Mouse (Mus musculus): ENCODE results near the gene Pxmp4. TPM values are rescaled to one million over a fixed set of nuclear protein-coding genes. Genes with fewer than 3 reads are reported as not detected.
A peak's percentile ranks its signal among the peaks of the same experiment; 100 is the strongest.

Gene Pxmp4
- polyA plus RNA-seq, 1 experiment from 2014 or later: 15.9 TPM

DNA sequence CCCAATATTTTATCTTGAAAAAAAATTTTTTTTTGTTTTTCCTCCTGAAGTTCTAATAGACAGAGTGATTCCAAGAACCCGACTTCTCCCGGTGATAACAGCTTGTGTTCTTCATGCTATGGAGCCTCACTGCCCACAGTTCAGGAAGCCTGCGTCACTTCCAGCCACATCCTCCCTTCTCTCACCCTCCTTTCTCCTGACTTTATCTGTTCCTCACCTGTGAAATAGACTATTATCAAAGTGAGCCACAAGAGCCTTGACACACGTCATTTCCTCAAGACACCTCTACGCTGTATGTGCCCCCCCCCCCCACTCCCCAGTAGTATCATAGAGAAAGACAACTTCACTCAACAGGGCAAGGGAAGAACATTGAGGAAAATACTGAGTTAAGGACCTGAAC, 12.2 kb upstream of the Pxmp4 start:
- 93% methylated on average over 5 of the region's 5 CpGs for WGBS
- Histone ChIP-seq H3K27me3 (ENCODE audit: control insufficient read depth, insufficient read depth, low read depth, low read length) (no peaks in the 10 kb centered on the region), H3K4me1 (ENCODE audit: control insufficient read depth, insufficient read depth, low read length) (peaks cover 14% of the 10 kb centered on the region), H3K27ac (ENCODE audit: low read length) (no peak overlapping the region), H3K4me3 (ENCODE audit: low read depth, low read length) (no peak overlapping the region), H3K9ac (ENCODE audit: low read depth, low read length) (no peak overlapping the region), H3K36me3 (ENCODE audit: control insufficient read depth, insufficient read depth, low read length) (no peaks in the 10 kb centered on the region), H3K9me3 (replicated peaks; ENCODE audit: control insufficient read depth, low read length, poor library complexity, severe bottlenecking) (no peaks in the 10 kb centered on the region), H3K4me2 (ENCODE audit: low read length) (no peak overlapping the region)
- no peak for ATAC-seq

GRCm38 (mm10) chr2:154614841-154615576, 11.5 kb upstream of the Pxmp4 start:
- Histone ChIP-seq H3K9me3 (replicated peaks; ENCODE audit: control insufficient read depth, low read length, poor library complexity, severe bottlenecking) (no peaks in the 10 kb centered on the region), H3K9ac (ENCODE audit: low read depth, low read length) (no peak overlapping the region; the same call in 1 of the 2 replicates), H3K4me3 (ENCODE audit: low read depth, low read length) (peak overlapping the region; percentile 8; the same call in 1 of the 2 replicates), H3K27ac (ENCODE audit: low read length) (peak overlapping the region; percentile 98; the same call in 1 of the 2 replicates), H3K4me1 (ENCODE audit: control insufficient read depth, insufficient read depth, low read length) (peaks cover 14% of the 10 kb centered on the region), H3K4me2 (ENCODE audit: low read length) (peak overlapping the region; percentile 77), H3K27me3 (ENCODE audit: control insufficient read depth, insufficient read depth, low read depth, low read length) (no peaks in the 10 kb centered on the region), H3K36me3 (ENCODE audit: control insufficient read depth, insufficient read depth, low read length) (no peaks in the 10 kb centered on the region)
- 67% methylated on average over 19 of the region's 19 CpGs for WGBS
- no peak for ATAC-seq

- H3K4me3 ChIP-seq (ENCODE audit: low read depth, low read length): peak within 1 kb of the TSS; percentile 61
- H3K4me2 ChIP-seq (ENCODE audit: low read length): peak within 1 kb of the TSS; percentile 77
- H3K9me3 ChIP-seq (replicated peaks; ENCODE audit: control insufficient read depth, low read length, poor library complexity, severe bottlenecking): no peaks in the 10 kb centered on the region
- under 1% methylated on average over 77 of the region's 98 CpGs for WGBS
- no peaks in the 10 kb centered on the region for H3K36me3 ChIP-seq (ENCODE audit: control insufficient read depth, insufficient read depth, low read length)
- peak within 1 kb of the TSS; percentile 98 for H3K27ac ChIP-seq (ENCODE audit: low read length)
- peaks cover 14% of the 10 kb centered on the region for H3K4me1 ChIP-seq (ENCODE audit: control insufficient read depth, insufficient read depth, low read length)
- no peaks in the 10 kb centered on the region for H3K27me3 ChIP-seq (ENCODE audit: control insufficient read depth, insufficient read depth, low read depth, low read length)
- H3K9ac ChIP-seq (ENCODE audit: low read depth, low read length): peak within 1 kb of the TSS; percentile 91
- peak; percentile 94 for ATAC-seq
These were observed 9.9 kb upstream of the Pxmp4 start, which contains the start of the genes Zfp341 and 4930519P11Rik for GRCm38 (mm10) chr2:154613118-154614115. TSS of gene Zfp341 (plus strand) at chr2:154613297. TSS of gene 4930519P11Rik (minus strand) at chr2:154613437.

DNA sequence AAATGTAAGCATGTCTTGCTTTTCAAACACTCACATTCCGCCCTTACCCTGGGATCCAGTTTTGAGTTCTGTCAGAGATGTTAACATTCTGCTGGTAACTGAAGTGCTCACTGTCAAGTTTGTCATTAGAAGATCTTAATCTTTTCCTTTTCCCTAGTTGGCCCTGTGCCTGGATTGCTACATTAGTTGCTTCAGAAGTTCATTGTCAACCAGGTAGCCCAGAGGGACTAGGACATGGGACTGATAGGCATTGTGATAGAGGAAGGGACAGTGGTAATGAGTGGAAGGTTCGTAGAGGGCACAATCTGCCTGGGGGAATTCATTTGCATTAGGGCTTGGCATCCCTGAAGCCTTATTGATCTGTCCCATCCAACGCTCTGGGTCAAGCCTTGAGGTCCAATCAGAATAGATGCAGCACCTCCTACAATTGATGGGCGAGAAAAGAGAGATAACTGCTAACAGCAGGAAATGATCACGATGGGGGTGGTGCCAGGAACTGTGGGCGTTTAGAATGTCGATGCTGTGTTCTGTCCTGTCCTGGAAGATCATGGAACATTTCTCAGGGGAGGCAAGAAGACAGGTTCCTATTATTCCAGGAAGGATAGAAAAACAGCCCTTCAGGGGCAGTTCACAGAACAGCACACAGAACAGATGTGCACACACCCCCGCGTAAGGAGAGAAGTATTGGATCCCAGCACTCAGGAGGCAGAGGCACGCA, 5.7 kb upstream of the Pxmp4 start:
- no peaks in the 10 kb centered on the region for H3K9me3 ChIP-seq (replicated peaks; ENCODE audit: control insufficient read depth, low read length, poor library complexity, severe bottlenecking)
- H3K4me1 ChIP-seq (ENCODE audit: control insufficient read depth, insufficient read depth, low read length): peaks cover 5% of the 10 kb centered on the region
- 71% methylated on average over 10 of the region's 10 CpGs for WGBS
- H3K4me2 ChIP-seq (ENCODE audit: low read length): no peak overlapping the region
- no peak overlapping the region for H3K9ac ChIP-seq (ENCODE audit: low read depth, low read length)
- no peaks in the 10 kb centered on the region for H3K36me3 ChIP-seq (ENCODE audit: control insufficient read depth, insufficient read depth, low read length)
- ATAC-seq: no peak
- H3K4me3 ChIP-seq (ENCODE audit: low read depth, low read length): no peak overlapping the region
- no peaks in the 10 kb centered on the region for H3K27me3 ChIP-seq (ENCODE audit: control insufficient read depth, insufficient read depth, low read depth, low read length)
- no peak overlapping the region for H3K27ac ChIP-seq (ENCODE audit: low read length)

DNA sequence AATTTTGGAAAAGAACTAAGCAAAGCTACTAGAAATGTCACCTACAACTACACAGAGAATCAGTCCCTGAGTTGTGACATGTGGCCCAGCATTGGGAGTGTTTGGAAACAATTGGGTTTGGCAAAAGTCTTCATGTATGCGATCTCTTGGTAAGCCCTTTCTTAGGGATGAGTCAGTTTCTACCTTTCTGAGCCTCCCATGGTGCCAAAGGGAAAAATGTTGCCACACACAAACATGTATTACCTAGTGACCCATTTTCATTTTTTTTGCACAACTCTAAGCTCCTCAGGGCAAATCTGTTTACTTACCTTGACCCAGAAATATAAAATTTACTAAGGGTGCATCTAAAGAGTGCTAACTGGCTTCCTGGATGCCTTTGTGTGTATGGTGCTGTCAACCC, 3.5 kb upstream of the Pxmp4 start:
- Histone ChIP-seq H3K4me2 (ENCODE audit: low read length) (no peak overlapping the region), H3K27ac (ENCODE audit: low read length) (no peak overlapping the region), H3K4me3 (ENCODE audit: low read depth, low read length) (no peak overlapping the region), H3K9ac (ENCODE audit: low read depth, low read length) (no peak overlapping the region), H3K27me3 (ENCODE audit: control insufficient read depth, insufficient read depth, low read depth, low read length) (no peaks in the 10 kb centered on the region), H3K36me3 (ENCODE audit: control insufficient read depth, insufficient read depth, low read length) (no peaks in the 10 kb centered on the region), H3K4me1 (ENCODE audit: control insufficient read depth, insufficient read depth, low read length) (peaks cover 12% of the 10 kb centered on the region), H3K9me3 (replicated peaks; ENCODE audit: control insufficient read depth, low read length, poor library complexity, severe bottlenecking) (no peaks in the 10 kb centered on the region)
- 63% methylated on average over 1 of the region's 1 CpGs for WGBS
- no peak for ATAC-seq

DNA sequence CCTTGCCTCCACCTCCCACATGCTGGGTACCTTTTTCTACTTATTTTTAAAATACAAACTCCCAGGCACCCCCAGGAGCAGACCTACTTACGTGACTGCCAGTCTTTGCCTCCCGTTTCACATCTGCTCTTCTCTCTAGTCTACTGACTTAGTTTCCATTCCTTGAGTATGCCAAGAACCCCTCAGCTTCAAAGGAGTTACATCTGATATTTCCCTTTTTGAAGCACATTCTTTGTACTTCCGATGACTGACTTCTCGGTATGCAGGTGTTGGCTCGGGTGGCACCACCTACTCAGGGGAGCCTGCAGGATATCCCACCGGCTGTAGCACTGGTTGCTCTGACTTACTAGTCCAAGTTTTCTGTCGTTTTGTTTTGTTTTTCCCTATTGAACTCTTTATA, 648 bp upstream of the Pxmp4 start:
- WGBS: 39% methylated on average over 7 of the region's 7 CpGs
- H3K9me3 ChIP-seq (replicated peaks; ENCODE audit: control insufficient read depth, low read length, poor library complexity, severe bottlenecking): no peaks in the 10 kb centered on the region
- H3K4me1 ChIP-seq (ENCODE audit: control insufficient read depth, insufficient read depth, low read length): peaks cover 12% of the 10 kb centered on the region
- peak overlapping the region; percentile 55 for H3K4me3 ChIP-seq (ENCODE audit: low read depth, low read length)
- no peaks in the 10 kb centered on the region for H3K27me3 ChIP-seq (ENCODE audit: control insufficient read depth, insufficient read depth, low read depth, low read length)
- H3K27ac ChIP-seq (ENCODE audit: low read length): no peak overlapping the region
- no peak for ATAC-seq
- peak overlapping the region; percentile 83 for H3K4me2 ChIP-seq (ENCODE audit: low read length)
- H3K9ac ChIP-seq (ENCODE audit: low read depth, low read length): no peak overlapping the region
- no peaks in the 10 kb centered on the region for H3K36me3 ChIP-seq (ENCODE audit: control insufficient read depth, insufficient read depth, low read length)

DNA sequence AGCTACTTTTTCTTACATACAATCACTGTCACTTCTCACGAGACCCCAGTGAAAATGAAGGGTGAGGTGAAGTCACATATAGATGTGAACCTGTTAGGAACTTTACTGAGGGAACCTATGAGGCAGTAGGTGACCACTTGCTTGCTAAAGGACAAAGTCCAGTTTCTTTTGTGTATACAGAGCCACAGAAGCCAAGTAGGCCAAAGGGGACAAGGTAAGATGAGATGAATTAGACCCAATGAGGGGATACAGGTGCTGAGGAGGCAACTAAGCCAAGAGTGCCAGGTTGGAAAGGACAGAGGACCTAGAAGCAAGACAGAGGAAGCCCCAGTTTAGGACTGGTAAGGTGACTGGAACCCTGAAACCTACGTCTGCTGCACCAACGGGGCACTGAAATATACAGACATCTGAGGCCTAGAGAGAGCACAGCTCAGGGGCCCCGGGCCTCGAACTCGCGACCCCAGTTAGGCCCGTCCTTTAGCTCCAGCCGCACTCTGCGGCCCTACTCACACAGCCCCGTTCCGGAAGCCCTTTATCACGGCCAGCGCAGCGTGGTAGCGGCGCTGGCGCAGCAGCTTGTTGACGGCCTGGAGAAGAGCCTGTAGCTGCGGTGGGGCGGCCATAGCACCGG, 386 bp downstream of the Pxmp4 start:
- H3K9me3 ChIP-seq (replicated peaks; ENCODE audit: control insufficient read depth, low read length, poor library complexity, severe bottlenecking): no peaks in the 10 kb centered on the region
- WGBS: 18% methylated on average over 22 of the region's 22 CpGs
- peak; percentile 68 for ATAC-seq
- H3K9ac ChIP-seq (ENCODE audit: low read depth, low read length): peak overlapping the region; percentile 77
- no peaks in the 10 kb centered on the region for H3K27me3 ChIP-seq (ENCODE audit: control insufficient read depth, insufficient read depth, low read depth, low read length)
- H3K4me1 ChIP-seq (ENCODE audit: control insufficient read depth, insufficient read depth, low read length): peaks cover 12% of the 10 kb centered on the region
- H3K4me2 ChIP-seq (ENCODE audit: low read length): peak overlapping the region; percentile 83
- peak overlapping the region; percentile 55 for H3K4me3 ChIP-seq (ENCODE audit: low read depth, low read length)
- peak overlapping the region; percentile 35; the same call in 1 of the 2 replicates for H3K27ac ChIP-seq (ENCODE audit: low read length)
- no peaks in the 10 kb centered on the region for H3K36me3 ChIP-seq (ENCODE audit: control insufficient read depth, insufficient read depth, low read length)

DNA sequence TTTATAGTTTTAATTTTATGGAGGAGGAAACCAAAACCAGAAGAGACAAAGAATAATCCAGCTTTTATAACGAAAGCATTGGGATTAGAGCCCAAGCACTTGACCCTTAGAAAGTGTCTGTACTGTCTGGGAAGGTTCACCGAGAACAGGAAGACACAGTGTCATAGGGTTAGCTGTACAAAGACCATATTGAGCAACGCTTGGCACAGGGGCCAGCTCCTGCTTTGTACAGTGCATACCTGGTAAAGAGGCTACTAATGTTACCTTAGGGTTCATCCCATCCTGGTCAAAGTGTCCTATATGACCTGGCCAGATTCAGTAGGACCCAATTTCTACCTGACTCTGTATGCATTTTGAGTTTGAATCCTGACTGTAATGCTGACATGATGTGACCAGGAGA, 2.2 kb downstream of the Pxmp4 start:
- Histone ChIP-seq H3K9ac (ENCODE audit: low read depth, low read length) (no peak overlapping the region), H3K4me1 (ENCODE audit: control insufficient read depth, insufficient read depth, low read length) (peaks cover 12% of the 10 kb centered on the region), H3K4me2 (ENCODE audit: low read length) (no peak overlapping the region), H3K27ac (ENCODE audit: low read length) (no peak overlapping the region), H3K36me3 (ENCODE audit: control insufficient read depth, insufficient read depth, low read length) (no peaks in the 10 kb centered on the region), H3K9me3 (replicated peaks; ENCODE audit: control insufficient read depth, low read length, poor library complexity, severe bottlenecking) (no peaks in the 10 kb centered on the region), H3K27me3 (ENCODE audit: control insufficient read depth, insufficient read depth, low read depth, low read length) (no peaks in the 10 kb centered on the region), H3K4me3 (ENCODE audit: low read depth, low read length) (no peak overlapping the region)
- ATAC-seq: no peak
- 79% methylated on average over 3 of the region's 3 CpGs for WGBS
